Mouse (Mus musculus): ENCODE data around the gene Aldh1a3. TPM values are rescaled to one million over a fixed set of nuclear protein-coding genes. Genes with fewer than 3 reads are reported as not detected.

Aldh1a3 gene
- total and polyA plus RNA-seq, 3 experiments, result 0.35 to 4.6 (median 1.0) TPM

- no peaks in the 10 kb centered on the region for H3K9me3 ChIP-seq (replicated peaks; ENCODE audit: low read length)
- H3K36me3 ChIP-seq (replicated peaks in 1 of 2; ENCODE audit: control insufficient read depth in 1 of 2, insufficient read depth in 1 of 2, low read length in 1 of 2), result no peaks in the 10 kb centered on the region
- dilution Hi-C loops (cut with MboI; ENCODE audit: extremely low pct_ligation_motif_present, extremely low pct_unique_long_range_greater_than_20kb, low sequenced_read_pairs) (no loop called here), in situ Hi-C loops (cut with MboI; ENCODE audit: low pct_ligation_motif_present, low pct_unique_long_range_greater_than_20kb, low sequenced_read_pairs) (loop anchor here (25.0 kb wide), 1 partner anchor 1187 kb away; the partner anchor contains the start of genes Lrrc28 and Ttc23)
- no peaks in the 10 kb centered on the region for H3K4me1 ChIP-seq (ENCODE audit: control insufficient read depth in 1 of 2, insufficient read depth in 2 of 2)
- no peak overlapping the region for H3K4me3 ChIP-seq (replicated peaks in 1 of 3; ENCODE audit: low read depth in 2 of 3, low read length in 2 of 3, poor library complexity in 1 of 3)
- peak overlapping the region; percentile 93 for H3K4me2 ChIP-seq (ENCODE audit: insufficient read depth, low read depth, poor library complexity, severe bottlenecking)
- no peak for DNase-seq (ENCODE audit: extremely low read depth)
- H3K27me3 ChIP-seq (replicated peaks), result peaks cover 51% of the 10 kb centered on the region
- no peak for TF ChIP-seq MAZ (IDR thresholded peaks at IDR 0.05; ENCODE audit: low read depth, low read length)
- TF ChIP-seq MEF2A (IDR thresholded peaks at IDR 0.05; ENCODE audit: borderline replicate concordance, low read depth, low read length), result no peak
- TF ChIP-seq JUN (IDR thresholded peaks at IDR 0.05; ENCODE audit: insufficient read depth, low read depth, low read length), result no peak
- no peak for TF ChIP-seq E2F4 (IDR thresholded peaks at IDR 0.05; ENCODE audit: insufficient replicate concordance, low read depth, low read length)
- no peak for TF ChIP-seq POLR2AphosphoS2 (IDR thresholded peaks at IDR 0.05; ENCODE audit: low read depth, low read length)
- no peak for TF ChIP-seq HCFC1 (IDR thresholded peaks at IDR 0.05; ENCODE audit: low read depth, low read length)
- TF ChIP-seq USF1 (IDR thresholded peaks at IDR 0.05; ENCODE audit: low read depth, low read length), result no peak
- no peak for TF ChIP-seq IRF4 (IDR thresholded peaks at IDR 0.05; ENCODE audit: low read depth, low read length)
- no peak for TF ChIP-seq JUND (conservative IDR thresholded peaks at IDR 0.05; ENCODE audit: low read depth, low read length)
- TF ChIP-seq BHLHE40 (IDR thresholded peaks at IDR 0.05; ENCODE audit: low read depth, low read length), result no peak
- no peak for TF ChIP-seq MAFK (IDR thresholded peaks at IDR 0.05; ENCODE audit: insufficient replicate concordance, low read length)
- TF ChIP-seq ZNF384 (IDR thresholded peaks at IDR 0.05; ENCODE audit: low read depth, low read length), result no peak
- no peak for TF ChIP-seq TBP (conservative IDR thresholded peaks at IDR 0.05; ENCODE audit: low read depth, low read length)
- no peak for TF ChIP-seq POLR2A (IDR thresholded peaks at IDR 0.05; ENCODE audit: low read depth, low read length)
- no peak for TF ChIP-seq GABPA (IDR thresholded peaks at IDR 0.05; ENCODE audit: insufficient replicate concordance, low read depth, low read length)
- no peak overlapping the region for H3K27ac ChIP-seq (ENCODE audit: insufficient read depth, low read depth)
- H3K9ac ChIP-seq (ENCODE audit: insufficient read depth, low read depth), result no peak overlapping the region; the same call in 1 of the 2 replicates
- H3K79me2 ChIP-seq (replicated peaks; ENCODE audit: control insufficient read depth, extremely low read depth, insufficient read depth, poor library complexity, severe bottlenecking), result no peaks in the 10 kb centered on the region
These were observed 22.8 kb upstream of the Aldh1a3 start for GRCm38 (mm10) chr7:66449971-66450752.

- H3K4me2 ChIP-seq (ENCODE audit: insufficient read depth, low read depth, poor library complexity, severe bottlenecking), result peak overlapping the region; percentile 68
These were observed 21.6 kb upstream of the Aldh1a3 start for GRCm38 (mm10) chr7:66448786-66449540.

More at GRCm38 (mm10) chr7:66448786-66449540, 21.6 kb upstream of the Aldh1a3 start:
- TF ChIP-seq MAFK (IDR thresholded peaks at IDR 0.05; ENCODE audit: insufficient replicate concordance, low read length) (no peak), ZKSCAN1 (IDR thresholded peaks at IDR 0.05; ENCODE audit: borderline replicate concordance, low read depth, low read length) (no peak), CTCF (conservative IDR thresholded peaks at IDR 0.05 in 1 of 2, IDR thresholded peaks at IDR 0.05 in 1 of 2; ENCODE audit: low read depth in 2 of 2, low read length in 2 of 2) (no peak), EP300 (IDR thresholded peaks at IDR 0.05; ENCODE audit: low read length) (no peak), CHD2 (IDR thresholded peaks at IDR 0.05; ENCODE audit: low read length) (no peak), TBP (conservative IDR thresholded peaks at IDR 0.05; ENCODE audit: low read depth, low read length) (no peak), BHLHE40 (IDR thresholded peaks at IDR 0.05; ENCODE audit: low read depth, low read length) (no peak), ETS1 (conservative IDR thresholded peaks at IDR 0.05; ENCODE audit: low read depth, low read length) (no peak)
- no peak for DNase-seq (ENCODE audit: extremely low read depth)
- Histone ChIP-seq H3K36me3 (replicated peaks in 1 of 2; ENCODE audit: control insufficient read depth in 1 of 2, insufficient read depth in 1 of 2, low read length in 1 of 2) (no peaks in the 10 kb centered on the region), H3K9ac (ENCODE audit: insufficient read depth, low read depth) (no peak overlapping the region; the same call in 1 of the 2 replicates), H3K9me3 (replicated peaks; ENCODE audit: low read length) (no peaks in the 10 kb centered on the region), H3K27ac (ENCODE audit: insufficient read depth, low read depth) (no peak overlapping the region), H3K4me1 (ENCODE audit: control insufficient read depth in 1 of 2, insufficient read depth in 2 of 2) (no peaks in the 10 kb centered on the region), H3K4me3 (replicated peaks in 1 of 3; ENCODE audit: low read depth in 2 of 3, low read length in 2 of 3, poor library complexity in 1 of 3) (peak overlapping the region in 1 of 3 experiments; percentile 9), H3K79me2 (replicated peaks; ENCODE audit: control insufficient read depth, extremely low read depth, insufficient read depth, poor library complexity, severe bottlenecking) (no peaks in the 10 kb centered on the region), H3K27me3 (replicated peaks) (peaks cover 56% of the 10 kb centered on the region)
- dilution Hi-C loops (cut with MboI; ENCODE audit: extremely low pct_ligation_motif_present, extremely low pct_unique_long_range_greater_than_20kb, low sequenced_read_pairs), result no loop called here
- in situ Hi-C loops (cut with MboI; ENCODE audit: low pct_ligation_motif_present, low pct_unique_long_range_greater_than_20kb, low sequenced_read_pairs), result loop anchor here (25.0 kb wide), 1 partner anchor 1188 kb away; the partner anchor contains the start of genes Lrrc28 and Ttc23
